Mouse (Mus musculus) adrenal gland, adult 10 weeks (tissue): ENCODE measurements around the gene Gm8334. TPM values are rescaled to one million over a fixed set of nuclear protein-coding genes. Genes with fewer than 3 reads are reported as not detected.

ENCODE experiments used
- polyA plus RNA-seq: library from polyadenylated mRNA; stranded (reverse); fragments of 350-450 nt; fragmentation: Illumina TruSeq; extraction: RNeasy Lipid Tissue Mini Kit (QIAGEN cat#74804); gene quantifications from one replicate; pipeline ENCODE4 v1.2.3, GENCODE M21; 2014; ENCODE audit warnings: low read depth, low replicate concordance

Gene Gm8334
- polyA plus RNA-seq, result not detected

GRCm38 (mm10) chrX:148615053-148615452 is at the start of gene Gm8334:
TSS of gene Gm8334 (minus strand) at chrX:148615153.

GRCm38 (mm10) chrX:148663298-148663697 is 48.3 kb upstream of the Gm8334 start, which contains the start of gene Gm15127:
TSS of gene Gm15127 (plus strand) at chrX:148663598.

Other genes with a start within 250 kb of the Gm8334 start
- gene Gm15114, start 126.2 kb downstream of the Gm8334 start, polyA plus RNA-seq, result not detected
- gene Gm15127, start 48.4 kb upstream of the Gm8334 start, polyA plus RNA-seq, result not detected
- not detected for gene Luzp4, start 242.5 kb upstream of the Gm8334 start, polyA plus RNA-seq